Mouse (Mus musculus) megakaryocyte-erythroid progenitor cell, adult 5-6 weeks (primary cell): ENCODE measurements around the gene Kazald1. TPM values are rescaled to one million over a fixed set of nuclear protein-coding genes. Genes with fewer than 3 reads are reported as not detected.
"Not testable (repeated sequence)": the region's sequence is repeated elsewhere in the genome, so short reads cannot be mapped to it uniquely, and the experiment has no call there.

Experiments
- ATAC-seq: replicated peaks from 2 replicates; pipeline ENCODE4 v1.8.0; 2016; ENCODE audit warnings: mild to moderate bottlenecking, inconsistent platforms; ENCODE audit not compliant: severe bottlenecking, poor library complexity, low FRiP score, low TSS enrichment
- total RNA-seq, 2 experiments: library from RNA; stranded (forward) in 1 of 2; stranded (reverse) in 1 of 2; fragments of 200-1000, 215-1000 nt in 1 of 2; fragments of >200 nt in 1 of 2; fragmentation: Nextera tagmentation in 1 of 2; gene quantifications; 2 replicates each; pipeline ENCODE4 v1.2.3; 2014 to 2017

The Kazald1 gene
- total RNA-seq (2014; fragmentation: Nextera tagmentation) (1.2 TPM in 1 of 2 replicates, not detected in the other), total RNA-seq (2017) (0.80 and 1.7 TPM in 2 replicates)

- peak; percentile 52 for ATAC-seq
Measured at GRCm38 (mm10) chr19:45074580-45075322, at the start of gene Kazald1. TSS of gene Kazald1 (plus strand) at chr19:45075241.

GRCm38 (mm10) chr19:45025937-45026568, 49.0 kb upstream of the Kazald1 start:
- no peak for ATAC-seq

- ATAC-seq = no peak
Measured at GRCm38 (mm10) chr19:45026958-45027670, 47.9 kb upstream of the Kazald1 start.

GRCm38 (mm10) chr19:45027848-45028247, 47.2 kb upstream of the Kazald1 start:
- no peak for ATAC-seq

GRCm38 (mm10) chr19:45028746-45029145, 46.3 kb upstream of the Kazald1 start:
- ATAC-seq = no peak

- no peak for ATAC-seq
Measured at GRCm38 (mm10) chr19:45029571-45029970, 45.5 kb upstream of the Kazald1 start.

GRCm38 (mm10) chr19:45030111-45030510, 44.9 kb upstream of the Kazald1 start:
- ATAC-seq = no peak

- peak; percentile 58 for ATAC-seq
Measured at GRCm38 (mm10) chr19:45030746-45031693, 44.0 kb upstream of the Kazald1 start.

- ATAC-seq = peak; percentile 63
Measured at GRCm38 (mm10) chr19:45031780-45032179, 43.3 kb upstream of the Kazald1 start.

- ATAC-seq = 0 out of 2 replicates have a peak, but pooled peaks have one; percentile 38
Measured at GRCm38 (mm10) chr19:45032570-45033332, 42.3 kb upstream of the Kazald1 start.

GRCm38 (mm10) chr19:45036867-45037266, 38.2 kb upstream of the Kazald1 start:
- ATAC-seq = peak; percentile 77

GRCm38 (mm10) chr19:45038198-45038597, 36.8 kb upstream of the Kazald1 start:
- not testable (repeated sequence) for ATAC-seq

GRCm38 (mm10) chr19:45040214-45040613, 34.8 kb upstream of the Kazald1 start:
- ATAC-seq = no peak

- ATAC-seq = no peak
Measured at GRCm38 (mm10) chr19:45044389-45044927, 30.6 kb upstream of the Kazald1 start.

GRCm38 (mm10) chr19:45045236-45045635, 29.8 kb upstream of the Kazald1 start:
- ATAC-seq = no peak

GRCm38 (mm10) chr19:45045651-45046050, 29.4 kb upstream of the Kazald1 start, which contains the start of gene Pdzd7:
TSS of gene Pdzd7 (minus strand) at chr19:45045717.
- ATAC-seq = no peak

- ATAC-seq = peak; percentile 50
Measured at GRCm38 (mm10) chr19:45046523-45047321, 28.3 kb upstream of the Kazald1 start.
